Mouse (Mus musculus) lung, embryonic 14.5 days (tissue): ENCODE data around the gene Hprt. TPM values are rescaled to one million over a fixed set of nuclear protein-coding genes. Genes with fewer than 3 reads are reported as not detected.
A peak's percentile ranks its signal among the peaks of the same experiment; 100 is the strongest.
"Not testable (repeated sequence)": the region's sequence is repeated elsewhere in the genome, so short reads cannot be mapped to it uniquely, and the experiment has no call there.

Source experiments
- ATAC-seq: fragments of 200-750 bp; cut with Nextera tagmentation; 2 replicates; pipeline ENCODE4 v1.8.0; 2017; ENCODE audit warnings: mild to moderate bottlenecking, moderate TSS enrichment, moderate library complexity; ENCODE audit not compliant: insufficient read depth
- DNase-seq: peaks from one replicate; pipeline ENCODE4 v3.0.0-alpha.2; 2015
- H3K27ac ChIP-seq: fragments of 300-500 bp; sonication (generic); 2 replicates; pipeline ENCODE4 v1.5.1; 2014; ENCODE audit warnings: low read depth, mild to moderate bottlenecking, moderate library complexity
- H3K27me3 ChIP-seq: fragments of 300-500 bp; sonication (generic); 2 replicates; pipeline ENCODE4 v1.6.1; 2014; ENCODE audit warnings: low read length, control low read depth; ENCODE audit not compliant: insufficient read depth
- H3K36me3 ChIP-seq: fragments of 300-500 bp; sonication (generic); 2 replicates; pipeline ENCODE4 v1.6.1; 2014; ENCODE audit warnings: control low read depth; ENCODE audit not compliant: insufficient read depth
- H3K4me1 ChIP-seq: fragments of 300-500 bp; sonication (generic); 2 replicates; pipeline ENCODE4 v1.6.1; 2014; ENCODE audit warnings: antibody characterized with exemption, control low read depth; ENCODE audit not compliant: insufficient read depth
- H3K4me2 ChIP-seq: fragments of 300-500 bp; sonication (generic); 2 replicates; pipeline ENCODE4 v1.6.1; 2014; ENCODE audit warnings: mild to moderate bottlenecking
- H3K4me3 ChIP-seq: fragments of 300-500 bp; sonication (generic); 2 replicates; pipeline ENCODE4 v1.5.1; 2014; ENCODE audit warnings: low read depth, low read length
- H3K9ac ChIP-seq: fragments of 300-500 bp; sonication (generic); 2 replicates; pipeline ENCODE4 v1.6.1; 2014
- H3K9me3 ChIP-seq: fragments of 300-500 bp; sonication (generic); 2 replicates; pipeline ENCODE4 v1.6.1; 2016; ENCODE audit warnings: low read depth, low read length, control low read depth
- CTCF ChIP-seq: IDR thresholded peaks from 2 replicates; pipeline ENCODE4 v1.5.1; 2016; ENCODE audit warnings: antibody characterized with exemption, low read depth
- WGBS: fragments of 180-500 bp; shearing (Covaris S2); extraction: QIAGEN DNeasy Blood & Tissue Kit; methylation state at CpG from one replicate; pipeline ENCODE4 v1.1.7; 2014; 5-methylcytosine and 5-hydroxymethylcytosine counted together
- polyA plus RNA-seq: library from polyadenylated mRNA; unstranded; fragments of >200 nt; fragmentation: Nextera tagmentation; extraction: Ambion mirVana; gene quantifications from 2 replicates; pipeline ENCODE4 v1.2.1, GENCODE M21; 2014

The Hprt gene
- polyA plus RNA-seq, 1 experiment from 2014 or later: 157 TPM

DNA sequence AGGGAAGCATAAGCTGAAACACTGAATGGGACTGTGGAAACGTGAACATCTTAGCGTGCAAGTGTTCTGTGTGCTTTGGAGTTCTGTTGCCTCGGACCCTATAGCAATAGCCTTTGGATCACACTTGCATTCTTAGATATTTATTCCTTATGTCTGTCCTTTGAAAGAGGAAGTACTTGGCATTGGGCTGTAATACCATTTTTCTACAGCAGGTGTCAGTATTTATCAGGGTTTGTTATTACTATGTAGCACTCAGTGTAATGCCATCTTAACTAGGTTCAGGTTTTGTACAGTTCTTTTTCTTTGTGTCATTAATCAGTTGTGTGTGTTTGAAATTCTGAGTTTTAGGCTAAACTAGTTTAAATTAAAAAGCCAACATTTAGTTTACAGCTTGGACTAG lies 18.1 kb downstream of the Hprt start:
- Histone ChIP-seq H3K27me3 (no peaks in the 10 kb centered on the region), H3K4me1 (no peaks in the 10 kb centered on the region), H3K9me3 (no peaks in the 10 kb centered on the region), H3K4me3 (no peak overlapping the region), H3K27ac (no peak overlapping the region), H3K9ac (no peak overlapping the region), H3K4me2 (no peak overlapping the region), H3K36me3 (peaks cover 17% of the 10 kb centered on the region; the same call in 1 of the 2 replicates)
- no peak for ATAC-seq
- DNase-seq: peak; percentile 92
- whole genome bisulfite sequencing: 45% methylated on average over 3 of the region's 3 CpGs
- TF ChIP-seq CTCF: peak; percentile 68

DNA sequence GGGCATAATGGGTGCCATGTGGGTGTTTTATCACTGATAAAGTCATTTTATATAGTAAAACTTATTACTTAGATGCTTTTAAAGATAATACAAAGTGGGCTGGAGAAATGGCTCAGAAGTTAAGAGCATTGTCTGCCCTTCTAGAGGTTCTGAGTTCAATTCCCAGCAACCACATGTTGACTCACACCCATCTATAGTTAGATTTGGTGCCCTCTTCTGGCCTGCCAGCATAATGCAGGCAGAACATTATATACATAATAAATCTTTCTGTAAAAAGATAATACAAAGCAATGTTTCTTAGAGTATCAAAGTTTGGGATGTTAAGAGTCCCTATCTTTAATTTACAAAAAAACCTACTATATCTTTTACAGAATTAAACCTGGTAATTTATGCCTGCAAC lies 27.6 kb downstream of the Hprt start:
- Histone ChIP-seq H3K36me3 (peaks cover 27% of the 10 kb centered on the region), H3K4me1 (no peaks in the 10 kb centered on the region), H3K9ac (no peak overlapping the region), H3K9me3 (no peaks in the 10 kb centered on the region), H3K4me3 (no peak overlapping the region), H3K27me3 (no peaks in the 10 kb centered on the region), H3K4me2 (no peak overlapping the region), H3K27ac (no peak overlapping the region)
- DNase-seq (peak; percentile 25), ATAC-seq (no peak)
- peak; percentile 43 for TF ChIP-seq CTCF

DNA sequence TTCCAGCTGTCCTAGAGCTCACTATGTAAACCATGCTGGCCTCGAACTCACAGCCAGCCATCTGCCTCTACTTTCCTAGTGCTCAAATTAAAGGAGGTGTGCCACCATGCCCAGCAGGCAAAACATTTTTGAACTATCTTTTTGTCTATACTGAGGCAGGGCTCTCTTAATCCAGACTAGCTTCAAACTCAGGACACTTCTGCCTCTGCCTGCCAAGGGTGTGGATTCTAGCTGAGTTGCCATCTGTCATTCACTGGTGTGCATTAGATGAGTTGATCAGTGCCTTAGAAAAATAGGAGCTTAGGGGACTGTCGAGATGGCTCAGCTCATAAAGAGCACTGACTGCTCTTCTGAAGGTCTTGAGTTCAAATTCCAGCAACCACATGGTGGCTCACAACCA lies 35.1 kb downstream of the Hprt start:
- DNase-seq (no peak), ATAC-seq (no peak)
- H3K4me1 ChIP-seq: no peaks in the 10 kb centered on the region
- no peak overlapping the region for H3K4me2 ChIP-seq
- H3K27ac ChIP-seq: no peak overlapping the region
- H3K9ac ChIP-seq: no peak overlapping the region
- H3K9me3 ChIP-seq: no peaks in the 10 kb centered on the region
- no peak overlapping the region for H3K4me3 ChIP-seq
- TF ChIP-seq CTCF: no peak
- peaks cover 3% of the 10 kb centered on the region; the same call in 1 of the 2 replicates for H3K36me3 ChIP-seq
- 76% methylated on average over 2 of the region's 2 CpGs for WGBS
- no peaks in the 10 kb centered on the region for H3K27me3 ChIP-seq

DNA sequence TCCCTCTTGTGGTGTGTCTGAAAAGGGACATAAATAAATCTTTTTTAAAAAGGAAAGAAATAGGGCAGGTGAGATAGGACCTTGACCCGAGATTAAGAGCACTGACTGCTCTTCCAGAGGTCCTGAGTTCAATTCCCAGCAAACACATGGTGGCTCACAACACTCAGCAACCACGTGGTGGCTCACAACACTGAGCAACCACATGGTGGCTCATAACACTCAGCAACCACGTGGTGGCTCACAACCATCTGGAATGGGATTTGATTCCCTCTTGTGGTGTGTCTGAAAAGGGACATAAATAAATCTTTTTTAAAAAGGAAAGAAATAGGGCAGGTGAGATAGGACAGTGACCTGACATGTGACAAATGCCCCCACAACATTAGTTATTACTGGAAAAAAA lies 36.3 kb downstream of the Hprt start:
- 18% methylated on average over 3 of the region's 3 CpGs for WGBS
- peak; percentile 68 for DNase-seq
- not testable (repeated sequence) for H3K27me3 ChIP-seq, H3K9ac ChIP-seq, H3K4me3 ChIP-seq, H3K9me3 ChIP-seq, H3K27ac ChIP-seq, H3K4me2 ChIP-seq, H3K36me3 ChIP-seq, H3K4me1 ChIP-seq
- peak; percentile 67 for TF ChIP-seq CTCF
- ATAC-seq: peak; percentile 68; the same call in 1 of the 2 replicates

DNA sequence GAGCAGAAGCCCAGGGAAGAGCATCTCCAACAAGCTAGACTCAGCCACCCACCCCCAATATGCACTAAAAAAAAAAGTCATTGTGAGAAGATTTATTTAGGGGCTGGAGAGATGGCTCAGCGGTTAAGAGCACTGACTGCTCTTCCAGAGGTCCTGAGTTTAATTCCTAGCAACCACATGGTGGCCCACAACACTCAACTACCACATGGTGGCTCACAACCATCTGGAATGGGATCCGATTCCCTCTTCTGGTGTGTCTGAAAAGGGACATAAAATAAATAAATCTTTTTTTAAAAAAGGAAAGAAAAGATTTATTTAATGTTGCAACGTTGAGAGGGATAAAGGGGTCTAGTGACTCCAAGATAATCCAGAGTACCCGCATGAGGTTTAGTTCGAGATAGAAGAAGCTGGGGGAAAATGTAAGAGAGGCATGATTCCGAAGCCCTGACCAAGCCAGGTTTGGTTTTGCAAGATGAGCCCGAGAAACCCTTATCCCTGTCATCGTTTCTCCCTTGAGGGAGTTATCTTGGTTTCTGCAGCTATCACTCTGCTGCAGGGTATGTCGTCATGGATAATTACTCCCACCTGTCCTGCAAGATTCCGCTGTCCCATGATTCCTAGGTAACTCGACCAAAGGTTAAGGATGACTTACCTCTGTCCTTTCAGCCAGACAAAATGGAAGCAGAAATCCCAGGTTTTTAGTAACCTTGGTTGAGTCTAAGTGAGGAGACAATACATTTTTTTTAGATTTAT lies 37.7 kb downstream of the Hprt start:
- no peak overlapping the region for H3K4me2 ChIP-seq
- DNase-seq (peak; percentile 70), ATAC-seq (peak; percentile 41; the same call in 1 of the 2 replicates)
- H3K27me3 ChIP-seq: no peaks in the 10 kb centered on the region
- no peaks in the 10 kb centered on the region for H3K9me3 ChIP-seq
- H3K36me3 ChIP-seq: peaks cover 3% of the 10 kb centered on the region; the same call in 1 of the 2 replicates
- H3K9ac ChIP-seq: no peak overlapping the region
- H3K4me3 ChIP-seq: no peak overlapping the region
- H3K27ac ChIP-seq: no peak overlapping the region
- WGBS: 43% methylated on average over 11 of the region's 11 CpGs
- TF ChIP-seq CTCF: peak; percentile 44; the same call in 1 of the 2 replicates
- H3K4me1 ChIP-seq: no peaks in the 10 kb centered on the region

DNA sequence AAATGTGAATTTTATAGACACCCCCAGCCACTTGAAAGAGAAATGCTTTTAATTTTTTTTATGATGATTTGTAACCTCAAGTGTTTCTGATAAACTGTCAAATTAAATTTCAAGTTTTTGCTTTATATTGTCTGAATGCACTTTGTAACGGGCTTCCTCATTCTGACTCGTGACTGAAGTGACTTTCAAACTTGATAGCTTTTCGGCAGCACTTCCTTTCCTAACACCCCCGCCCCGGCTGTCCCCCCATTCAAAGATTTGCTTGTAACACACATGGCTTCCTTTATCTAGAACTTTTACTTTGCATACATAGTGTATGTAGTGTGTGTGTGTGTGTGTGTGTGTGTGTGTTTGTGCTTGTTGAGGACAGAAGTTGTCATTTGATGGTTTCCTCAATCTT lies 41.6 kb downstream of the Hprt start:
- DNase-seq (no peak), ATAC-seq (no peak)
- Histone ChIP-seq H3K27ac (no peak overlapping the region), H3K36me3 (no peaks in the 10 kb centered on the region), H3K4me1 (no peaks in the 10 kb centered on the region), H3K4me2 (no peak overlapping the region), H3K9ac (no peak overlapping the region), H3K27me3 (no peaks in the 10 kb centered on the region), H3K9me3 (no peaks in the 10 kb centered on the region), H3K4me3 (no peak overlapping the region)
- TF ChIP-seq CTCF: no peak
- 40% methylated on average over 5 of the region's 5 CpGs for WGBS

DNA sequence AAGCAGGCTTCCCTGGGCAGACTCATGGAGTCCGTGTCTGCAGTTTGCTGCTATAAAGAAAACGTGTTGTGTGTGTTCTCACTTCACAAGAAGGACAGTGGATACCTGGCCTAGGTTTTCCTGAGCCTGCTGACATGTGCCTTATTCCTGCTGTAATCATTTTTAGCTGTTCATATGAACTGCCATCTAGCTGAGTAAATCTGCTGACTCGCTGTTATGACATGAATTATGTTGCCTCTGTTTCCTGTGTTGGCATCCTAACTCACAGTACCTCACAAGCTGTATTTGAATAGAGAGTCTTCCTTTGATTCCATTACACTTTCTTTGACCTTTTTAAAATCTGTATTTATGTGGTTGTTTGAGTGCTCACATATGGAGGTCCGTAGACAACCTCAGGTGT lies 50.3 kb downstream of the Hprt start:
- Histone ChIP-seq H3K4me3 (no peak overlapping the region), H3K4me2 (no peak overlapping the region), H3K9me3 (no peaks in the 10 kb centered on the region), H3K27me3 (no peaks in the 10 kb centered on the region), H3K36me3 (no peaks in the 10 kb centered on the region), H3K9ac (no peak overlapping the region), H3K27ac (no peak overlapping the region), H3K4me1 (0 out of 2 replicates have a peak, but pooled peaks cover 3% of the 10 kb centered on the region)
- no peak for DNase-seq
- no peak for TF ChIP-seq CTCF
- no peak for ATAC-seq
- 75% methylated on average over 4 of the region's 4 CpGs for WGBS
